In the genomic region with DNA sequence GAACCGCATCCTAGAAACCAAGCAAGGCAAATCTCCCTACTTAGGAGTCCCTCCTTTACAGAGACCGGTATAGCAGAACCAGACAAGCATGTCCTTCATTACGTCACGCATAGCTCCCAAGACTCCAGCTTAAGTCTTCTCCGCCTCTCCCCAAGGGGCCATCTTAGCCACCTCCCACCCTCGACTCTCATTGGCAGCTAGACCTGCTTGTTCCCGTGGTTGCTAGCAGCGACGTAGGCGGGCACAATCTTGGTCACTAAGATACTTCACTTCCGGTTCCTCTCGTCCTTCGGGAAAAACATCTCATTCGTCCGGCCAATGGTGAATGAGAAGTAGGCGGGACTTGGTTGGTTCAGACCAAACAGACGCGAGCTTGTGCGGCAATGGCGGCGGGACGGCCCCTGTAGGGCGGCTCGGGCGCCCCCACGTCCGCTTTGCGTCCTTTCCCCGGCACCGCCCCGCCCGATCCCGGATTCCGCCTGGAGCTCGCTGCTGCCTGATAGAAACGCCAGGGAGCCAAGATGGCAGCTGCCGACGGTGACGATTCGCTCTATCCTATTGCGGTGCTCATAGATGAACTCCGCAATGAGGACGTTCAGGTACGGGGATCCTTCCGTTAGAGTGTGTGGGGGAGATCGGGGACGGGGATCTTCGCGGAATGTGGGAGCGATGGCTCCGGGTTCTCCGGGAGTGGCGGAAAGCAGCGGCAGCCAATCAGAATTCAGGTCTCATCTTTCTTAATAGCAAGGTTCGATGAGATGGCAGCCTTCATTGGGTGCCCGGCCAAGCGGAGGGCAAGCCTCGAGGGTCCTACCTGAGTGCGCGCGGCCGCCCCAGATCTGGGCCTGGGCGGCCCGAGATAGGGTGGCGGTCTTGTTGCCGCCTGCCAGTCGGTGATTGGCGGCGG, we compare ENCODE assay signal across 7 mouse cellular contexts. TPM values are rescaled to one million over a fixed set of nuclear protein-coding genes. Genes with fewer than 3 reads are reported as not detected.
A peak's percentile ranks its signal among the peaks of the same experiment; 100 is the strongest.
DNase-seq lines count a peak whose midpoint lies in the region; ATAC-seq lines count a peak whose summit lies in the region.

Gene Ppp2r1a (plus strand): TSS at position 327 of the 907 bp plus-strand sequence.

- H3K9ac ChIP-seq in intestine, embryonic 15.5 days = peak within 1 kb of the TSS; percentile 77

- no peaks in the 10 kb centered on the region for H3K36me3 ChIP-seq in intestine, embryonic 15.5 days
- no peaks in the 10 kb centered on the region for H3K36me3 ChIP-seq in midbrain, embryonic 10.5 days

- peaks cover 19% of the 10 kb centered on the region; the same call in 1 of the 2 replicates for H3K4me1 ChIP-seq in intestine, embryonic 15.5 days (replicated peaks)
- peaks cover 40% of the 10 kb centered on the region for H3K4me1 ChIP-seq in midbrain, embryonic 10.5 days

- intact Hi-C loops in gastrocnemius, postnatal 36 days (cut with DNase I) = no loop called here
- intact Hi-C loops in left cerebral cortex, postnatal 25 days (cut with DNase I) = loop anchor here (1.0 to 10.0 kb wide), 4 partner anchors 63 to 620 kb away; partner anchors contain the start of genes Zfp160, Zfp51, Zfp52 and Zfp948

- ATAC-seq in intestine, embryonic 15.5 days = peak; percentile 99

- peak within 1 kb of the TSS; percentile 98 for H3K27ac ChIP-seq in intestine, embryonic 15.5 days
- H3K27ac ChIP-seq in midbrain, embryonic 10.5 days (replicated peaks) = peak within 1 kb of the TSS; percentile 96

- DNase-seq in adrenal gland, adult 2 months = peak; percentile 99
- DNase-seq in embryo, embryonic 11.5 days (ENCODE audit: low read depth, low spot score) = peak; percentile 98
- DNase-seq in gastrocnemius, postnatal 36 days = peak; percentile 95 to 99
- peak; percentile 99 to 100 for DNase-seq in left cerebral cortex, postnatal 25 days (ENCODE audit: low spot score in 2 of 2)
- peak; percentile 97 for DNase-seq in midbrain, embryonic 10.5 days (ENCODE audit: low spot score)
- peak; percentile 96 for DNase-seq in right cerebral cortex, postnatal 4 days

- no peaks in the 10 kb centered on the region for H3K27me3 ChIP-seq in intestine, embryonic 15.5 days (replicated peaks)
- H3K27me3 ChIP-seq in midbrain, embryonic 10.5 days (ENCODE audit: low read depth, poor library complexity, severe bottlenecking) = no peaks in the 10 kb centered on the region

- H3K4me3 ChIP-seq in intestine, embryonic 15.5 days (replicated peaks) = peak within 1 kb of the TSS; percentile 67
- H3K4me3 ChIP-seq in midbrain, embryonic 10.5 days = peak within 1 kb of the TSS; percentile 76

- WGBS in intestine, embryonic 15.5 days = under 1% methylated on average over 69 of the region's 69 CpGs
- WGBS in midbrain, embryonic 10.5 days = under 1% methylated on average over 69 of the region's 69 CpGs

- H3K4me2 ChIP-seq in intestine, embryonic 15.5 days (replicated peaks) = peak within 1 kb of the TSS; percentile 75

- H3K9me3 ChIP-seq in intestine, embryonic 15.5 days = no peaks in the 10 kb centered on the region
- H3K9me3 ChIP-seq in midbrain, embryonic 10.5 days (replicated peaks) = no peaks in the 10 kb centered on the region

RNA-seq across cellular contexts. Expression of gene Ppp2r1a, which starts in this region (rescaled TPM):
- total RNA-seq in adrenal gland, adult 2 months (2021) = 100 to 1,000 TPM; 282 to 298 TPM
- 164 and 223 TPM in 2 replicates for polyA plus RNA-seq in adrenal gland, adult 2 months (2012; rRNA removed)
- total RNA-seq in gastrocnemius, postnatal 36 days (2021) = 10 to 100 TPM; 85.5 to 94.7 TPM
- polyA plus RNA-seq in intestine, embryonic 15.5 days (2015; fragmentation: Nextera tagmentation; extraction: Ambion mirVana) = 337 and 339 TPM in 2 replicates
- total RNA-seq in left cerebral cortex, postnatal 25 days (2021) = 100 to 1,000 TPM; 612 to 620 TPM
- 509 and 575 TPM in 2 replicates for polyA plus RNA-seq in midbrain, embryonic 10.5 days (2016; fragmentation: Nextera tagmentation; extraction: Ambion mirVana)

Comparison
In these comparisons a context has a peak if more than half of its experiments do, and no peak if none do; other contexts are left out.
1. Peak in every context shown above with its lines: DNase-seq, ATAC-seq, H3K4me3 ChIP-seq and H3K27ac ChIP-seq.